Mouse (Mus musculus) left cerebral cortex, postnatal 14 days (tissue): ENCODE measurements around the gene Zc3hc1. TPM values are rescaled to one million over a fixed set of nuclear protein-coding genes. Genes with fewer than 3 reads are reported as not detected.
A peak's percentile ranks its signal among the peaks of the same experiment; 100 is the strongest.

Experiments
- DNase-seq, 2 experiments: peaks; one replicate each; pipeline ENCODE4 v3.0.0; 2021 to 2022; ENCODE audit warnings: low spot score in 2 of 2, mixed read lengths in 1 of 2
- intact Hi-C: fragments of 180-260 bp; cut with DNase I; formaldehyde crosslinking; loops from one replicate; pipeline ENCODE4 v1.15.1; 2025
- total RNA-seq, 2 experiments: library from RNA; stranded (reverse); gene quantifications; 2 replicates each; pipeline ENCODE4 v1.2.3; 2021

Gene Zc3hc1
- total RNA-seq, 2 experiments from 2014 or later, result 22.0 to 24.9 TPM

DNA sequence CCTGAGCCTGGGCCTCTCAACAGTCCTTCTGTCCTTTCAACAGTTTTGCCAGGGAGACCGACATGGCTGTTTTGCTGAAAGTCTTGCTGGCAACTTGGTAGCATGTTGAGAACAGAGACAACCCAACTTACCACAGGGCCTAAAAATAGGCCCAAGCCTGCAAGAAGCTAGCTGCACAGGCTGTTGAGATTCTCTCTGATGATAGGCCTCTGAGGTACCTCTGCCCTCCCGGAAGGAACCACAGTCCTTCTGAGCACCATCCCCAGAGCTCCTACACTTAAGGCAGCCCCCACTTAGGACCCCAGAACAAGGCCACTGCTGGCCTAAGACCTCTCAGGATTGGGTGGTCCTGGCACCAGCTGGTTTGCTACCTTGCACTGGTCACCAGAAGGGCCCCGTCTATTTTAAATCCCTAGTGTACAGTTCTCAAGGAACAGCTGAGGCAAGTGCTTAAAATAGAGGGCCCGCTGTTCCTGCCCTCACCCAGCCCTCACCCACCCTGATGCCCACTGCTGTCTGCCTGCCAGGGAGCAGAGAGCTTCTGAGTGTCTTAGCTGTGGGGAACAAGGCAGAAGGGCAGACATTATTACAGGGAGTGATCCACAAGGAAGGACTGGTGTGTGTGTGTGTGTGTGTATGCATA is 50.5 kb downstream of the Zc3hc1 start:
- intact Hi-C loops, result no loop called here
- no peak for DNase-seq

DNA sequence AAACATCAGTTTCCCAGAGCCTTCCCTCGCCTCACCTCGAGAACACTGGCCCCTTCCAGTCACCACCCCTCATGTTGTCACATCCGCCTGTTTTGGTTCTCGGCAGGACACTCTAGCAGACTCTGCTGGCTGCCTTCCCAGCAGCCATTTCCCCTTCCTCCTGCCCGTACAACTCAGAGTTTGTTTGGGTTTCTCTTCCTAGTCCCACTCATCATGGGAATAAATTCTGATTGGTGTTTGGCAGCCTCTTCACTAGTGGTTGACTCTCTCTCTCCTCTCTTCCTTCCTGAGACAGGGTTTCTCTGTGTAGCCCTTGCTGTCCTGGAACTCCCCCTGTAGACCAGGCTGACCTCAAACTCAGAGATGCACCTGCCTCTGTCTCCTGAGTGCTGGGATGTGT is 53.9 kb downstream of the Zc3hc1 start:
- DNase-seq, result peak; percentile 51 to 68
- intact Hi-C loops, result no loop called here

DNA sequence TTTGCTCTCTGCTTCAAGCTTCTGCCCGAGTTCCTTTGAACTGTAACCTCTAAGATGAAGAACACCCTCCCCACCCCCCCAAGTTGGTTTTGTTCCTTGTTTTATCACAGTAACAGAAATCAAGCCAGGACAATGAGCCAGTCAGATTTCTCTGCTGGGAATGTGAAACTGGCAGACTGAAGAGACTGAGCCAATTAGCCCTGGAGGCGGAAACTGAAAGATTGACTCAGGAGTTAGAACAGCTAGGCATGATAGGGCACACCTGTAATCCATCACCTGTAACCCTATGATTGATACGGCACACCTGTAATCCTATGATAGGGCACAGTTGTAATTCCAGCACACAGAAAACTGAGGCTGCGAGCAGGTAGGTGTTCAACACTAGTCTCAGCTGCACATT is 58.6 kb downstream of the Zc3hc1 start:
- DNase-seq, result no peak
- intact Hi-C loops, result no loop called here

DNA sequence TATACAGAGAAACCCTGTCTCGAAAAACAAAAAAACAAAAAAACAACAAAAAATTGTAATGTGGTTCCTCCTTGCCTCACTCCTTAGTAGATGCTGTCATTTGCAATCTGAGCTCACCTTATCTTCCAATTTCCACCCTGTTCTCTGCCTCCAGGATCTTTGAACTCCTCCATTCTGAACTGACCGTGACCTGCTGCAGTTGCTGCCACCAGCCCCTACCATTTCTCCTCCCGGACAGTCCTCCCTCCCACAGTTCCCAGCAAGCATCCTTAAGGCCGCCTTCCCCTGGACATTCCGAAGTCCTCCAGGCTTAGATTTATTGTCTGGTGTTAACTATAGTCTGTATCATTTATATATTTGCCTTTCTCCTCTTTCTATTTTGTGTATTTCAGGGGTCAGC is 60.1 kb downstream of the Zc3hc1 start:
- intact Hi-C loops, result no loop called here
- DNase-seq, result no peak

DNA sequence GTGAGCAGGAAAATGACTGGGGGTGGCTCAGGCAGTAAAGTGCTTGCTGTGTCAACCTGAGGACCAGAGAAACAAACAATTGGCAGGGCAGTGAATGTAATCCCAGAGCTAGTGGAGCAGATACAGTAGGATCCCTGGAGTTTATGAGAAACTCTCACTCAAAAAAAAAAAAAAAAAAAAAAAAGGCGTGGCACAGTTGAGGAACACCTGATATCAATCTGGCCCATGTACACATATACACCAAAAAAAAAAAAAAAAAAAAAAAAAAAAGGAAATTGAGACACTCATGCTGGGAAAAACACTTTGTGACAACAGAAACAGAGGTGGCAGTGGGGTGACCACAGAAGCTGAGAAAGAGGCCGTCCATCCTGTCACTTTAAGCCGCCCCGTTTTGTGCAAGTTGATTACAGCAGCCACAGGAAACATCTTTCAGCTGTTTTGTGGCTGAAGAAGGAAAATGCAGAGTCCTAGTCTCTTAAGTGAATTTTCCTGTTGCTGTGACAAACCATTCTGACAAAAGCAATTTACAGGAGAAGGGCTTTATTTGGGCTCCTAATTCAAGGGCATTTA is 64.8 kb downstream of the Zc3hc1 start:
- intact Hi-C loops, result no loop called here

DNA sequence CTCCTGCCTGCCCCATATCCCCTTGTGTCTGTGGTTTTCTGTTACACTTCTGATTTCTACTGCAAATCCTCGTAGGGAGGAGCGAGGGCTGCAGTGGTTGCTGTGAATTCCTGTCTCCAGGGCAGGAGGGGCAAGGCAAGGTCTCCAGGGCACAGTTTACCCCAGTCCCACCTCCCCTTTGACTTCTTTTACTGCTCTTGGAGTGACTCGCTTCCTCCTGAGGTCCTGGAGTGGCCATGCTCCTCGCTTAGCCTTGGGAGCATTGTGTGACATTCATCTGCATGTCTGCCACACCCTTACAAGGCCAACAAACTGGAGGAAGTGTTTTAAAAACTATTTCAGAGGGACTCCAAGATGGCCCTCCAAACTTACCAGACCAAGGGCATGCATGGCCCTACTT is 69.8 kb downstream of the Zc3hc1 start:
- no peak for DNase-seq
- intact Hi-C loops, result no loop called here

More for the DNA sequence above, 64.8 kb downstream of the Zc3hc1 start:
- DNase-seq, result no peak

DNA sequence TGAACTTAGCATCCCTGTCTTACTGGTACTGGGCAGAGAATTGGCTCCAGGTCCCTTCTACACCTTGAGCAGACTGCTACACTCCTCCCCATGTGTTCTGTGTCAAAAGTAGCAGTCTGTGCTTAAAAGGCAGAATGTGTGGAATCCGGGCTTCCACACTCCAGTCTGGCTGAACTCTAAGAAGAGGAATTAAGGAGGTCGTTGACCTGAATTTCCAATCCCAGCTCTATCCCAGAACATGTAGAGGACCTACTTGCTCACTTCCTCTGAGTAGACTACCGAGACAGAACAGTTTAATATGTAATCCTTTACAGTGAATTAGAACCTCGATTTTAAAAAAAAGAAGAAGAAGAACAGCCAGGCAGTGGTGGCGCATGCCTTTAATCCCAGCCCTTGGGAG is 71.6 kb downstream of the Zc3hc1 start:
- no peak for DNase-seq
- intact Hi-C loops, result no loop called here

Other genes with a start within 250 kb of the Zc3hc1 start
- 10 to 100 TPM; 93.9 to 94.4 TPM for gene Ube2h, start 86.5 kb downstream of the Zc3hc1 start, total RNA-seq
- gene Klhdc10, start 10.8 kb upstream of the Zc3hc1 start, total RNA-seq, result 100 to 1,000 TPM; 135 to 138 TPM
- 10 to 100 TPM; 16.1 to 16.4 TPM for gene Tmem209, start 118.8 kb upstream of the Zc3hc1 start, total RNA-seq
- gene Ssmem1, start 118.8 kb upstream of the Zc3hc1 start, total RNA-seq, result 1 to 10 TPM in 1 of 2 experiments, under 1 TPM in 1; 0.25 to 1.3 TPM
- 1 to 10 TPM; 2.1 to 3.3 TPM for gene Cpa2, start 150.6 kb upstream of the Zc3hc1 start, total RNA-seq
- under 1 TPM; 0.15 to 0.19 TPM for gene Cpa4, start 177.3 kb upstream of the Zc3hc1 start, total RNA-seq
- gene Cpa5, start 220.0 kb upstream of the Zc3hc1 start, total RNA-seq, result not detected
- not detected for gene Cpa1, start 248.2 kb upstream of the Zc3hc1 start, total RNA-seq